Mouse (Mus musculus): Measurements from ENCODE around the gene Tnfrsf25.

- TF ChIP-seq CTCF (conservative IDR thresholded peaks at IDR 0.05 in 1 of 2, IDR thresholded peaks at IDR 0.05 in 1 of 2; ENCODE audit: low read depth in 2 of 2, low read length in 2 of 2) (no peak), MAX (IDR thresholded peaks at IDR 0.05; ENCODE audit: low read length) (no peak), SMC3 (IDR thresholded peaks at IDR 0.05; ENCODE audit: low read depth, low read length) (no peak), BHLHE40 (IDR thresholded peaks at IDR 0.05; ENCODE audit: low read depth, low read length) (no peak), HCFC1 (IDR thresholded peaks at IDR 0.05; ENCODE audit: low read depth, low read length) (no peak), JUN (IDR thresholded peaks at IDR 0.05; ENCODE audit: insufficient read depth, low read depth, low read length) (no peak), POLR2A (IDR thresholded peaks at IDR 0.05; ENCODE audit: low read depth, low read length) (no peak), ZC3H11A (IDR thresholded peaks at IDR 0.05; ENCODE audit: low read depth, low read length) (no peak), TBP (conservative IDR thresholded peaks at IDR 0.05; ENCODE audit: low read depth, low read length) (no peak), ETS1 (conservative IDR thresholded peaks at IDR 0.05; ENCODE audit: low read depth, low read length) (no peak), RAD21 (IDR thresholded peaks at IDR 0.05; ENCODE audit: low read depth, low read length) (no peak), USF2 (conservative IDR thresholded peaks at IDR 0.05; ENCODE audit: low read depth, low read length) (no peak), MAFK (IDR thresholded peaks at IDR 0.05; ENCODE audit: insufficient replicate concordance, low read length) (no peak)
Observed at GRCm38 (mm10) chr4:152151451-152151965, 35.8 kb downstream of the Tnfrsf25 start.
